Mouse (Mus musculus): ENCODE results near the gene Fgl2. TPM values are rescaled to one million over a fixed set of nuclear protein-coding genes. Genes with fewer than 3 reads are reported as not detected.

Fgl2 gene
- polyA plus RNA-seq, 1 experiment from 2014 or later = 5.7 TPM

DNA sequence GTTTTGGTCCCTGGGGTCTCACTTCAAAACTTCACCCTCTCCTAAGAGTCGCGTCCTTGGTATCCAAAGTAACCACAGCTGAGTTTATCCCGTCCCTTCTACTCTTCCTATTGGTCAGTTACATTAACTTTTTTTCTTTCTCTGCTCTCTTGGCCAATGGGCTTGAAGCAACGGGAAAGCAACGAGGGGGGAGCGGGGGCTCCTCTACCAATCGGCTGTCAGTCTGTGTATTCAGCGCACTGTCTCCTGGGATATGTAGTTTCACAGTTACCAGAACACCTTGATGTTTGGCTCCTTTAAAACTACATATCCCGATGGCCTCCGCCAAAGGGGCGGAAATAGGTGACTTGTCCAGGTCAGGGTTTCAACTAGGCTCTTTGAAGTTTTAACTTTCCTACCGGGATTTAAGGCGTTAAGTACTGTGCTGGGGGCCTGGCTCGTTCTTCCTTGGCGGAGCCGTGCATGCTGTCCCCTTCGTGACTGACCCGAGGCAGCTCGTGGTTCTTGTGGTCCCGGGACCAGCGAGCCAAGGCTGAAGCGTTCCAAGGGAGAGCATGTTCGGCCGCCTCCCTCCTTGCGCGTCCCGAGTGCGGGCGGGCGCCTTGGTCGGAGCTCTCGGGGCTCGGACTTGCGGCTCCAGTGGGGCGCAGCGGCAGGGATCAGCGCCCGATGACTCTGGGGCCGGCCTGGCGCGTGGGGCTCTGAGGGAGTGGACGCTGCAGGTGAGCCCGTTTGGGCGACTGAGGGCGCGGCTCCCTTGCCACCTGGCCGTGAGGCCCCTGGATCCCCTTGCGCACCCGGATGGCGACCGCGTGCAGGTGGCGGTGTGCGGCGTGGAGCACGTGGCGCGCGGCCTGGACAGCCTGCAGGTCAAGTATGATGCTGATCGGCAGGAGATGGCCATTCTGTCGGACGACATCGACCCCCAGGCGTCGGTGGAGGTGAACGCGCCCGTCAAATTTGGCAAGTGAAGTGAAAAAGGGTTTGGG lies 52.5 kb downstream of the Fgl2 start, which contains the start of the genes Ccdc146 and Fam185a:
TSS of gene Ccdc146 (minus strand) at position 64 of the 989 bp plus-strand sequence.
TSS of gene Fam185a (plus strand) at position 345 of the 989 bp plus-strand sequence.
- H3K4me2 ChIP-seq (replicated peaks) = peak within 1 kb of the TSS; percentile 86

DNA sequence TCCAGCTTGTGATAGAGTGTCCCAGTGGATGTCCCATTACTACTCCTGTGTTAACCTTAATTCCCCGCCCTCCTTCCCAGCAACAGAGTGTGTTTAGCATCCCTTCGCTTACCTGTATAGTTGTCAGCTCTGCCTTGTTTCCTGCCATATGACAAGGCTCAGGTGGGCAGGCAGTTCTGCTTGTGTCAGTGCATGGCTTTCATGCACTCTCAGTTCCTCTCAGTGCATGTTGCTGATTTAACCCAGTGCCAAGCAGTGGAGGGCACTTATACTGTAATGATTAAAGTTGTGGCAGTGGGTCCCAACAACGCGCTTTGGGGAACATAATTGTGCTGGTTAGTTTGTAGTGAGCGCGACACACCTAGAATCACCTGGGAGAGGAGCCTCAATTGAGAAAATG lies 54.2 kb downstream of the Fgl2 start:
- H3K27ac ChIP-seq = no peak overlapping the region
- H3K4me1 ChIP-seq = peaks cover 12% of the 10 kb centered on the region; the same call in 1 of the 2 replicates
- H3K9me3 ChIP-seq (replicated peaks) = no peaks in the 10 kb centered on the region
- no peaks in the 10 kb centered on the region for H3K27me3 ChIP-seq
- no peak overlapping the region for H3K4me3 ChIP-seq
- H3K9ac ChIP-seq = no peak overlapping the region
- no peak for ATAC-seq (ENCODE audit: low FRiP score)
- no peak overlapping the region for H3K4me2 ChIP-seq (replicated peaks)
- no peaks in the 10 kb centered on the region for H3K36me3 ChIP-seq
- WGBS = 88% methylated on average over 6 of the region's 6 CpGs

More for the DNA sequence above, 52.5 kb downstream of the Fgl2 start, which contains the start of the genes Ccdc146 and Fam185a:
- Histone ChIP-seq H3K9me3 (replicated peaks) (no peaks in the 10 kb centered on the region), H3K27ac (no peak within 1 kb of the TSS), H3K27me3 (no peaks in the 10 kb centered on the region), H3K4me1 (peaks cover 12% of the 10 kb centered on the region; the same call in 1 of the 2 replicates), H3K36me3 (no peaks in the 10 kb centered on the region), H3K9ac (peak within 1 kb of the TSS; percentile 71), H3K4me3 (peak within 1 kb of the TSS; percentile 75)
- under 1% methylated on average over 68 of the region's 68 CpGs for WGBS
- peak; percentile 100 for ATAC-seq (ENCODE audit: low FRiP score)

Other genes starting within 250 kb of the Fgl2 start
- gene Gsap, start 186.4 kb upstream of the Fgl2 start, polyA plus RNA-seq (2016; fragmentation: Nextera tagmentation; extraction: Ambion mirVana) = 3.8 and 4.0 TPM in 2 replicates
- gene Ccdc146, start 52.0 kb downstream of the Fgl2 start, polyA plus RNA-seq (2016; fragmentation: Nextera tagmentation; extraction: Ambion mirVana) = 1.7 and 2.1 TPM in 2 replicates
- 5.4 and 5.7 TPM in 2 replicates for gene Fam185a, start 52.3 kb downstream of the Fgl2 start, polyA plus RNA-seq (2016; fragmentation: Nextera tagmentation; extraction: Ambion mirVana)
- gene Lrrc17, start 170.9 kb downstream of the Fgl2 start, polyA plus RNA-seq (2016; fragmentation: Nextera tagmentation; extraction: Ambion mirVana) = 42.3 and 53.1 TPM in 2 replicates